Mouse (Mus musculus) kidney, embryonic 16.5 days (tissue): Measurements from ENCODE around the gene Ovol1. TPM values are rescaled to one million over a fixed set of nuclear protein-coding genes. Genes with fewer than 3 reads are reported as not detected.

Source experiments
- ATAC-seq: fragments of 200-750 bp; cut with Nextera tagmentation; 2 replicates; pipeline ENCODE4 v1.8.0; 2017; ENCODE audit warnings: moderate TSS enrichment; ENCODE audit not compliant: low FRiP score, low TSS enrichment
- H3K27ac ChIP-seq: fragments of 300-500 bp; sonication (generic); 2 replicates; pipeline ENCODE4 v1.5.1; 2014; ENCODE audit warnings: low read length
- H3K27me3 ChIP-seq: fragments of 300-500 bp; sonication (generic); 2 replicates; pipeline ENCODE4 v1.6.1; 2014; ENCODE audit warnings: low read length, control low read depth, mixed read lengths; ENCODE audit not compliant: insufficient read depth
- H3K36me3 ChIP-seq: fragments of 300-500 bp; sonication (generic); 2 replicates; pipeline ENCODE4 v1.6.1; 2014; ENCODE audit warnings: low read length, control low read depth, mixed read lengths; ENCODE audit not compliant: insufficient read depth
- H3K4me1 ChIP-seq: fragments of 300-500 bp; sonication (generic); 2 replicates; pipeline ENCODE4 v1.6.1; 2014; ENCODE audit warnings: low read length, control low read depth, mixed read lengths; ENCODE audit not compliant: insufficient read depth
- H3K4me2 ChIP-seq: fragments of 300-500 bp; sonication (generic); replicated peaks from 2 replicates; pipeline ENCODE4 v1.6.1; 2014; ENCODE audit warnings: low read depth, low read length
- H3K4me3 ChIP-seq: fragments of 300-500 bp; sonication (generic); 2 replicates; pipeline ENCODE4 v1.5.1; 2014; ENCODE audit warnings: mild to moderate bottlenecking, low read length
- H3K9ac ChIP-seq: fragments of 300-500 bp; sonication (generic); replicated peaks from 2 replicates; pipeline ENCODE4 v1.6.1; 2014; ENCODE audit warnings: low read length
- H3K9me3 ChIP-seq: fragments of 300-500 bp; sonication (generic); 2 replicates; pipeline ENCODE4 v1.6.1; 2016; ENCODE audit warnings: low read length, control low read depth
- WGBS: fragments of 180-500 bp; shearing (Covaris S2); extraction: QIAGEN DNeasy Blood & Tissue Kit; methylation state at CpG from one replicate; pipeline ENCODE4 v1.1.7; 2014; 5-methylcytosine and 5-hydroxymethylcytosine counted together
- polyA plus RNA-seq: library from polyadenylated mRNA; unstranded; fragments of >200 nt; fragmentation: Nextera tagmentation; extraction: Ambion mirVana; gene quantifications from 2 replicates; pipeline ENCODE4 v1.2.1, GENCODE M21; 2015

Ovol1 gene
- polyA plus RNA-seq, 1 experiment from 2014 or later: 17.2 TPM

DNA sequence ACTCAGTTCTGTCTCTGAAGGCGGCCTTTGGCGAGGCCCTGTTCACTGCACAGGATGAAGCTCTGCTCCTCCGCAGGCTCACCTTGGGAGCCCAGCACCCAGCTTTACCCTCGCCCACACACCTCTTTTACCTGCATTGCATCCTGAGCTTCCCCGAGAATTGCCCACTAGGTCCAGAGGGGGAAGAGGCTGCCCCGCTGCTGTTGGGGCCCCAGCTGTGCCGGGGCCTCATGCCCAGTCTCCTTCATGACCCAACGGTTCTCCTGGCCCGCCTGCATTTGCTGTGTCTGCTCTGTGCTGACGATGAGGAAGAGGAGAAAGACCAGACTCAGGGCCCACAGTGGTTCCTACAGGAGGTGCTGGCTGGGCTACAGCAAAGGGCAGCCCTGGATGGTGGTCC is 9.1 kb upstream of the Ovol1 start:
- Histone ChIP-seq H3K4me2 (no peak overlapping the region), H3K36me3 (peaks cover 29% of the 10 kb centered on the region), H3K27me3 (peaks cover 3% of the 10 kb centered on the region; the same call in 1 of the 2 replicates), H3K9ac (no peak overlapping the region), H3K4me3 (no peak overlapping the region), H3K27ac (no peak overlapping the region), H3K9me3 (no peaks in the 10 kb centered on the region), H3K4me1 (peaks cover 30% of the 10 kb centered on the region)
- no peak for ATAC-seq
- 92% methylated on average over 10 of the region's 10 CpGs for WGBS

- Histone ChIP-seq H3K9ac (peak overlapping the region; percentile 74), H3K4me3 (peak overlapping the region; percentile 74), H3K27me3 (peaks cover 3% of the 10 kb centered on the region; the same call in 1 of the 2 replicates), H3K9me3 (no peaks in the 10 kb centered on the region), H3K4me2 (peak overlapping the region; percentile 97), H3K4me1 (peaks cover 30% of the 10 kb centered on the region), H3K27ac (peak overlapping the region; percentile 95), H3K36me3 (peaks cover 29% of the 10 kb centered on the region)
- 8% methylated on average over 27 of the region's 27 CpGs for WGBS
- peak; percentile 20 for ATAC-seq
Observed at GRCm38 (mm10) chr19:5568470-5569140, 8.2 kb upstream of the Ovol1 start.

- Histone ChIP-seq H3K9me3 (no peaks in the 10 kb centered on the region), H3K27me3 (peaks cover 3% of the 10 kb centered on the region; the same call in 1 of the 2 replicates), H3K9ac (peak within 1 kb of the TSS; percentile 74), H3K4me1 (peaks cover 30% of the 10 kb centered on the region), H3K4me3 (peak within 1 kb of the TSS; percentile 74), H3K4me2 (peak within 1 kb of the TSS; percentile 97), H3K27ac (peak within 1 kb of the TSS; percentile 95), H3K36me3 (peaks cover 29% of the 10 kb centered on the region)
- WGBS: 0% methylated on average over 90 of the region's 102 CpGs
- ATAC-seq: peak; percentile 86
Observed at GRCm38 (mm10) chr19:5567534-5568469, 7.4 kb upstream of the Ovol1 start, which contains the start of gene Ap5b1. Gene Ap5b1, plus strand, starts transcription at chr19:5568025.

- peak; percentile 39 for ATAC-seq
- Histone ChIP-seq H3K4me2 (peak overlapping the region; percentile 97), H3K27me3 (peaks cover 5% of the 10 kb centered on the region; the same call in 1 of the 2 replicates), H3K27ac (peak overlapping the region; percentile 95), H3K9ac (peak overlapping the region; percentile 74), H3K9me3 (no peaks in the 10 kb centered on the region), H3K36me3 (peaks cover 24% of the 10 kb centered on the region), H3K4me1 (peaks cover 32% of the 10 kb centered on the region), H3K4me3 (peak overlapping the region; percentile 74)
- WGBS: 3% methylated on average over 26 of the region's 26 CpGs
Observed at GRCm38 (mm10) chr19:5567180-5567533, 6.7 kb upstream of the Ovol1 start.

- 57% methylated on average over 5 of the region's 5 CpGs for WGBS
- peak overlapping the region; percentile 52 for H3K27ac ChIP-seq
- H3K4me3 ChIP-seq: no peak overlapping the region
- H3K4me2 ChIP-seq: peak overlapping the region; percentile 97; the same call in 1 of the 2 replicates
- peaks cover 39% of the 10 kb centered on the region for H3K4me1 ChIP-seq
- H3K9ac ChIP-seq: peak overlapping the region; percentile 17; the same call in 1 of the 2 replicates
- H3K9me3 ChIP-seq: no peaks in the 10 kb centered on the region
- peaks cover 12% of the 10 kb centered on the region for H3K27me3 ChIP-seq
- no peak for ATAC-seq
- peaks cover 20% of the 10 kb centered on the region; the same call in 1 of the 2 replicates for H3K36me3 ChIP-seq
Observed at GRCm38 (mm10) chr19:5566316-5566715, 5.9 kb upstream of the Ovol1 start.

DNA sequence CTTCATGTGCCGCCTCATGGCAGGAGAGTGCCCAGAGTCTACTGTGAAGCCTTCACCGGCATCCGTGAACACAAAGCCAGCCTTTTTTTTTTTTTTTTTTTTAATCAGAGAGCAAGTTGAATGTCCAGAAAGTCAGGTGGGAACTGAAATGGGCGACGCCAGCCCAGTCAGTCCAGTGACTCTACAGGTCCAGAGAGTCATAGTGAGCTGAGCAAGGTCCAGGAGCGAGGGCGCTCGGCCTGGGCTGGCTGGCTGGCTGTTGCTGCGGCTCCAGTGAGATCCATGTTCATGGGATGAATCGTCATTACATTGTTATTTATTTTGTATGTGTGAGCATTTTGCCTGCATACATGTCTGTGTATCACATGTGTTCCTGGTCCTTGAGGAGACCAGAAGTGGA is 2.3 kb upstream of the Ovol1 start:
- Histone ChIP-seq H3K27ac (no peak overlapping the region; the same call in 1 of the 2 replicates), H3K9ac (no peak overlapping the region), H3K4me3 (no peak overlapping the region), H3K9me3 (no peaks in the 10 kb centered on the region), H3K36me3 (no peaks in the 10 kb centered on the region), H3K27me3 (peaks cover 37% of the 10 kb centered on the region), H3K4me2 (no peak overlapping the region), H3K4me1 (peaks cover 51% of the 10 kb centered on the region)
- WGBS: 86% methylated on average over 10 of the region's 10 CpGs
- ATAC-seq: no peak

- H3K27me3 ChIP-seq: peaks cover 37% of the 10 kb centered on the region
- peak overlapping the region; percentile 89 for H3K27ac ChIP-seq
- peak overlapping the region; percentile 55 for H3K4me3 ChIP-seq
Observed at GRCm38 (mm10) chr19:5561886-5562285, 1.4 kb upstream of the Ovol1 start.

GRCm38 (mm10) chr19:5561252-5561790 is 875 bp upstream of the Ovol1 start:
- Histone ChIP-seq H3K4me1 (peaks cover 55% of the 10 kb centered on the region), H3K9ac (peak overlapping the region; percentile 29), H3K9me3 (no peaks in the 10 kb centered on the region), H3K4me3 (peak overlapping the region; percentile 55), H3K27me3 (peaks cover 37% of the 10 kb centered on the region), H3K36me3 (no peaks in the 10 kb centered on the region), H3K4me2 (peak overlapping the region; percentile 66), H3K27ac (peak overlapping the region; percentile 89)
- ATAC-seq: peak; percentile 42
- WGBS: 6% methylated on average over 10 of the region's 10 CpGs

More at GRCm38 (mm10) chr19:5561886-5562285, 1.4 kb upstream of the Ovol1 start:
- 33% methylated on average over 3 of the region's 3 CpGs for WGBS
- no peak for ATAC-seq
- no peaks in the 10 kb centered on the region for H3K9me3 ChIP-seq
- peaks cover 55% of the 10 kb centered on the region for H3K4me1 ChIP-seq
- peak overlapping the region; percentile 42; the same call in 1 of the 2 replicates for H3K9ac ChIP-seq
- H3K36me3 ChIP-seq: no peaks in the 10 kb centered on the region
- peak overlapping the region; percentile 66 for H3K4me2 ChIP-seq

- WGBS: under 1% methylated on average over 64 of the region's 69 CpGs
- ATAC-seq: peak; percentile 58
- Histone ChIP-seq H3K27me3 (peaks cover 34% of the 10 kb centered on the region), H3K9ac (peak overlapping the region; percentile 69), H3K4me3 (peak overlapping the region; percentile 55), H3K27ac (peak overlapping the region; percentile 94), H3K36me3 (no peaks in the 10 kb centered on the region), H3K4me1 (peaks cover 50% of the 10 kb centered on the region), H3K9me3 (no peaks in the 10 kb centered on the region), H3K4me2 (peak overlapping the region; percentile 66)
Observed at GRCm38 (mm10) chr19:5559631-5560456, 602 bp downstream of the Ovol1 start.
